Mouse (Mus musculus) left cerebral cortex, postnatal 25 days (tissue): ENCODE data around the gene Vmn1r170. TPM values are rescaled to one million over a fixed set of nuclear protein-coding genes. Genes with fewer than 3 reads are reported as not detected.
"Not testable (repeated sequence)": the region's sequence is repeated elsewhere in the genome, so short reads cannot be mapped to it uniquely, and the experiment has no call there.

Experiments
- DNase-seq, 2 experiments: peaks; one replicate each; pipeline ENCODE4 v3.0.0; 2022; ENCODE audit warnings: low spot score in 2 of 2, mixed read lengths in 1 of 2
- intact Hi-C: fragments of 180-260 bp; cut with DNase I; formaldehyde crosslinking; loops from one replicate; pipeline ENCODE4 v1.15.1; 2025
- total RNA-seq, 2 experiments: library from RNA; stranded (reverse); gene quantifications; 2 replicates each; pipeline ENCODE4 v1.2.3; 2021

The Vmn1r170 gene
- total RNA-seq, result not detected

GRCm38 (mm10) chr7:23605875-23606274 lies at the start of gene Vmn1r170:
Vmn1r170 (plus strand) TSS chr7:23606175.
- DNase-seq, intact Hi-C loops: not testable (repeated sequence)

DNA sequence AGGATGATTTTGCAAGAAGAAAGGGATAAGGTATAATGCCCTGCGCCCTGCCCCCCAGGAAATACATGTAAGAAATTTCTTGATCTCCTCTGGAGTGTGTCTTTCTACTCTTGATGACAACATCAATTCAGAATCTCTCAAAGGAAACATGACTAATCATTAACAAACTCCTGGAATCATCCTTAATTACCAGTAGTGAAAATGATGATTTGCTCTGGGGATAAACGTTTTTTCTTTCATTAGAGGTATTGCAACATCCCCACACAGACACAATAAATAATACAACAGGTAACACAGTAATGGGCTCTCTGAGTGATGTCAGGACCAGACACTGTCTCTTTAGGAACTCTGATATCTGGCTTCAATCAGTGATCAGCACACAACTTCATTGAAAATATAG lies 30.7 kb upstream of the Vmn1r170 start, which contains the start of gene Vmn1r169:
Gene Vmn1r169, plus strand, starts transcription at position 301 of the 400 bp plus-strand sequence.
- DNase-seq, intact Hi-C loops: not testable (repeated sequence)

- no peak for DNase-seq
- intact Hi-C loops, result no loop called here
Observed at GRCm38 (mm10) chr7:23630422-23630821, 24.4 kb downstream of the Vmn1r170 start, which contains the start of gene Vmn1r171. Vmn1r171 (plus strand) TSS chr7:23630722.

Other genes with a start within 250 kb of the Vmn1r170 start
- not detected for gene Nlrp5, start 220.3 kb upstream of the Vmn1r170 start, total RNA-seq
- not detected for gene Vmn1r167, start 99.0 kb upstream of the Vmn1r170 start, total RNA-seq
- not detected for gene Vmn1r168, start 66.4 kb upstream of the Vmn1r170 start, total RNA-seq
- gene Vmn1r169, start 30.6 kb upstream of the Vmn1r170 start, total RNA-seq, result not detected
- gene Vmn1r171, start 24.5 kb downstream of the Vmn1r170 start, total RNA-seq, result not detected
- gene Vmn1r172, start 52.1 kb downstream of the Vmn1r170 start, total RNA-seq, result not detected
- not detected for gene Vmn1r173, start 94.5 kb downstream of the Vmn1r170 start, total RNA-seq
- gene Vmn1r174, start 146.1 kb downstream of the Vmn1r170 start, total RNA-seq, result not detected
- not detected for gene Vmn1r175, start 204.5 kb downstream of the Vmn1r170 start, total RNA-seq
- not detected for gene Vmn1r176, start 231.2 kb downstream of the Vmn1r170 start, total RNA-seq